Mouse (Mus musculus): ENCODE measurements around the gene Serpina6. TPM values are rescaled to one million over a fixed set of nuclear protein-coding genes. Genes with fewer than 3 reads are reported as not detected.

Gene Serpina6
- total and polyA plus RNA-seq, 2 experiments from 2014 or later = not detected

GRCm38 (mm10) chr12:103616860-103617261 lies 40.2 kb downstream of the Serpina6 start:
- H3K36me3 ChIP-seq (ENCODE audit: insufficient read depth, low read length) = no peaks in the 10 kb centered on the region
- no peak overlapping the region for H3K4me3 ChIP-seq (ENCODE audit: low read depth, low read length)
- H3K4me1 ChIP-seq (ENCODE audit: insufficient read depth, low read length) = no peaks in the 10 kb centered on the region
- DNase-seq (ENCODE audit: low spot score) = no peak
- no peak overlapping the region for H3K9ac ChIP-seq (replicated peaks; ENCODE audit: low read length, poor library complexity, severe bottlenecking)
- no peaks in the 10 kb centered on the region for H3K27me3 ChIP-seq (ENCODE audit: insufficient read depth, low read length)
- WGBS = 95% methylated on average over 10 of the region's 10 CpGs
- no peak for ATAC-seq (ENCODE audit: low FRiP score)
- H3K27ac ChIP-seq (ENCODE audit: low read depth, low read length) = no peak overlapping the region
- no peak for TF ChIP-seq CTCF (IDR thresholded peaks at IDR 0.05)
- no peaks in the 10 kb centered on the region for H3K9me3 ChIP-seq (ENCODE audit: low read length)
- no peak overlapping the region for H3K4me2 ChIP-seq (ENCODE audit: low read depth, low read length, poor library complexity, severe bottlenecking)

DNA sequence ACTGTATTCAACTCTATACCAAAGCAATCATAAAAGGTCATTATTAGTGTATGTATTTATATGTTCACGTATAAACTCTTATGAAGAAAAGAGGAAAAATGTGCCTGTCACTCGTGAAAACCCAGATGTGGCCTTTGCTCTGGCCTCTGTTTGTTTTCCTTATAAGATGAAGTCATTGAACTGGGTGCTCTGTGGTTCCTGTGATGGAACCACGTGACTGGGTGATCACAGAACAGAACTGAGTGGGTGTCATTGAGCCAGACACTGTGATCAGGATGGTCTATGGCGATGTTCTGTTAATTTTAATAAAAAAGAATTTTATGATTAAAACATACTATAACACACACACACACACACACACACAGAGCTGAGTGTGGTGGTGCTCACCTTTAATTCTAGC lies 41.3 kb downstream of the Serpina6 start:
- Histone ChIP-seq H3K4me1 (ENCODE audit: insufficient read depth, low read length) (no peaks in the 10 kb centered on the region), H3K9me3 (ENCODE audit: low read length) (no peaks in the 10 kb centered on the region), H3K27ac (ENCODE audit: low read depth, low read length) (no peak overlapping the region), H3K4me3 (ENCODE audit: low read depth, low read length) (no peak overlapping the region), H3K4me2 (ENCODE audit: low read depth, low read length, poor library complexity, severe bottlenecking) (no peak overlapping the region), H3K9ac (replicated peaks; ENCODE audit: low read length, poor library complexity, severe bottlenecking) (no peak overlapping the region), H3K36me3 (ENCODE audit: insufficient read depth, low read length) (peaks cover 7% of the 10 kb centered on the region), H3K27me3 (ENCODE audit: insufficient read depth, low read length) (no peaks in the 10 kb centered on the region)
- DNase-seq (ENCODE audit: low spot score) (no peak), ATAC-seq (ENCODE audit: low FRiP score) (no peak)
- TF ChIP-seq CTCF (IDR thresholded peaks at IDR 0.05) = no peak
- WGBS = 87% methylated on average over 4 of the region's 4 CpGs

DNA sequence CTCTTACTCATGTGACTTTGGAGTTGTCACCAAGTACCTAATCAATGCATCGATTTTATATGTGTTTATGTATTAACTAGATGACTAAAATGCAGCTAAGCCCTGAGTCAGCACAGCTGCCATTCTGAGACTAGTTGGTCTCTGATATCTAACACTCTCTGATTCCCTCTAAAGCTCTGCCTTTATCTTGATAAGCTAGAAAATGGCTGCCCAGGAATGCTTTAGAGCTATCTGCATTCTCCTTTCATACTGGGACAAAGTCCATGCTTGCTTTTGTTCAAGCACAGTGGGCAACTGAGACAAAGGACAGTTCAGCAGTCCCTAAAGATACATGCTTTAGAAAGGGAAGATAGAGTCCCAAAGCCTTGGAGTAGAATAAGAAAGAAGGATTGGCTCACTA lies 41.9 kb downstream of the Serpina6 start:
- WGBS = 86% methylated on average over 1 of the region's 1 CpGs
- no peak for TF ChIP-seq CTCF (IDR thresholded peaks at IDR 0.05)
- no peak for ATAC-seq (ENCODE audit: low FRiP score)
- Histone ChIP-seq H3K9me3 (ENCODE audit: low read length) (no peaks in the 10 kb centered on the region), H3K27me3 (ENCODE audit: insufficient read depth, low read length) (no peaks in the 10 kb centered on the region), H3K36me3 (ENCODE audit: insufficient read depth, low read length) (peaks cover 13% of the 10 kb centered on the region), H3K4me1 (ENCODE audit: insufficient read depth, low read length) (no peaks in the 10 kb centered on the region), H3K9ac (replicated peaks; ENCODE audit: low read length, poor library complexity, severe bottlenecking) (no peak overlapping the region), H3K27ac (ENCODE audit: low read depth, low read length) (no peak overlapping the region), H3K4me2 (ENCODE audit: low read depth, low read length, poor library complexity, severe bottlenecking) (no peak overlapping the region), H3K4me3 (ENCODE audit: low read depth, low read length) (no peak overlapping the region)
- DNase-seq (ENCODE audit: low spot score) = no peak

DNA sequence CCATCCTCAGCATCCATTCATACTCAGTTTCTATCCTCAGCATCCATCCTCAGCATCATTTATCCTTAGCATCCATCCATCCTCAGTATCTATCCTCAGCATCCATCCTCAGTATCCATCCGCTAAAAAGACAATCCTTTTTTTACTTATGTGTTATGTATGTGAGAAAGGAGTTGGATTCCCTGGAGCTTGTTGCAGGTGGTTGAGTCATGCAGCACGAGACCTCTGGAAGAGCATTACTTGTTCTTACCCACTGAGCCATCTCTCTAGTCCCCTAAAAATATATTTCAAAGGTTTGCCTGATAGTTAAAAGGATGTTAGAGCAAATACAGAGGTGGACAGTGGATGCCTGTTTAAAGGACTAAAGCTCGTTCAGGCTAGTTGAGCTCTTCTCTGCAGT lies 55.2 kb downstream of the Serpina6 start:
- H3K4me1 ChIP-seq (ENCODE audit: insufficient read depth, low read length) = no peaks in the 10 kb centered on the region
- H3K9ac ChIP-seq (replicated peaks; ENCODE audit: low read length, poor library complexity, severe bottlenecking) = no peak overlapping the region
- H3K27me3 ChIP-seq (ENCODE audit: insufficient read depth, low read length) = no peaks in the 10 kb centered on the region
- no peak overlapping the region for H3K4me3 ChIP-seq (ENCODE audit: low read depth, low read length)
- DNase-seq (ENCODE audit: low spot score) (no peak), ATAC-seq (ENCODE audit: low FRiP score) (no peak)
- TF ChIP-seq CTCF (IDR thresholded peaks at IDR 0.05) = no peak
- H3K36me3 ChIP-seq (ENCODE audit: insufficient read depth, low read length) = no peaks in the 10 kb centered on the region
- H3K4me2 ChIP-seq (ENCODE audit: low read depth, low read length, poor library complexity, severe bottlenecking) = no peak overlapping the region
- H3K27ac ChIP-seq (ENCODE audit: low read depth, low read length) = no peak overlapping the region
- H3K9me3 ChIP-seq (ENCODE audit: low read length) = no peaks in the 10 kb centered on the region
- WGBS = 85% methylated on average over 3 of the region's 3 CpGs

DNA sequence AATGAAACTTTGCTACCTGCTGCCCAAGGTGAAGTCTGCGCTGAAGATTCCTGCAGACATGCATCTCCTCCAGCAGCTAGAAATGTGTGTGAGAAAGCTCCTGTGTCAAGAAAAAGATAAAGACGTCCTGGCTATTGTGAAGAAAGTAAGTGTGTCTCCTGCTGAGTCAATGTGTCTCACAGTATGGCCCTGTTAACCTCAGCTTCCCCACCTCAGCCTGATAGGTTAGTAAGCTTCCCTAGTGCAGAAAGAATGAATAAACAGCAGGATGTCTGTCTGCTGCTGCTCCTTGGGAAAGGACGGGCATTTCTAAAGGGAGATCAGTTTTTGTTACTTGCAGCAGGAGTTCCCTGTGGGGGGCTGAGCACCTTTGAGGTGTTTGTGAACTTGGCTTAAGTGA lies 56.6 kb downstream of the Serpina6 start:
- no peak for TF ChIP-seq CTCF (IDR thresholded peaks at IDR 0.05)
- H3K27ac ChIP-seq (ENCODE audit: low read depth, low read length) = no peak overlapping the region
- H3K9ac ChIP-seq (replicated peaks; ENCODE audit: low read length, poor library complexity, severe bottlenecking) = no peak overlapping the region
- H3K27me3 ChIP-seq (ENCODE audit: insufficient read depth, low read length) = no peaks in the 10 kb centered on the region
- WGBS = 22% methylated on average over 3 of the region's 3 CpGs
- H3K4me2 ChIP-seq (ENCODE audit: low read depth, low read length, poor library complexity, severe bottlenecking) = no peak overlapping the region
- H3K4me1 ChIP-seq (ENCODE audit: insufficient read depth, low read length) = no peaks in the 10 kb centered on the region
- H3K36me3 ChIP-seq (ENCODE audit: insufficient read depth, low read length) = no peaks in the 10 kb centered on the region
- H3K4me3 ChIP-seq (ENCODE audit: low read depth, low read length) = no peak overlapping the region
- no peaks in the 10 kb centered on the region for H3K9me3 ChIP-seq (ENCODE audit: low read length)
- ATAC-seq (ENCODE audit: low FRiP score) = no peak
- no peak for DNase-seq (ENCODE audit: low spot score)

GRCm38 (mm10) chr12:103598411-103598810 lies 58.6 kb downstream of the Serpina6 start:
- WGBS = 75% methylated on average over 2 of the region's 2 CpGs
- no peak overlapping the region for H3K4me3 ChIP-seq (ENCODE audit: low read depth, low read length)
- no peak for TF ChIP-seq CTCF (IDR thresholded peaks at IDR 0.05)
- DNase-seq (ENCODE audit: low spot score) (no peak), ATAC-seq (ENCODE audit: low FRiP score) (no peak)
- no peaks in the 10 kb centered on the region for H3K27me3 ChIP-seq (ENCODE audit: insufficient read depth, low read length)
- no peaks in the 10 kb centered on the region for H3K4me1 ChIP-seq (ENCODE audit: insufficient read depth, low read length)
- no peak overlapping the region for H3K9ac ChIP-seq (replicated peaks; ENCODE audit: low read length, poor library complexity, severe bottlenecking)
- H3K9me3 ChIP-seq (ENCODE audit: low read length) = no peaks in the 10 kb centered on the region
- H3K4me2 ChIP-seq (ENCODE audit: low read depth, low read length, poor library complexity, severe bottlenecking) = no peak overlapping the region
- H3K27ac ChIP-seq (ENCODE audit: low read depth, low read length) = no peak overlapping the region
- H3K36me3 ChIP-seq (ENCODE audit: insufficient read depth, low read length) = 0 out of 2 replicates have a peak, but pooled peaks cover 3% of the 10 kb centered on the region

Other genes starting within 250 kb of the Serpina6 start
- 9.6 and 9.7 TPM in 2 replicates for gene 9330161L09Rik, start 249.4 kb downstream of the Serpina6 start, total RNA-seq (2014; rRNA removed)
- gene 9330161L09Rik, start 249.4 kb downstream of the Serpina6 start, polyA plus RNA-seq (2015; fragmentation: Nextera tagmentation; extraction: Ambion mirVana) = 1.1 and 1.5 TPM in 2 replicates
- 140 and 153 TPM in 2 replicates for gene Ddx24, start 231.4 kb downstream of the Serpina6 start, total RNA-seq (2014; rRNA removed)
- 209 and 245 TPM in 2 replicates for gene Ddx24, start 231.4 kb downstream of the Serpina6 start, polyA plus RNA-seq (2015; fragmentation: Nextera tagmentation; extraction: Ambion mirVana)
- 16.2 and 24.4 TPM in 2 replicates for gene Ifi27, start 223.0 kb downstream of the Serpina6 start, total RNA-seq (2014; rRNA removed)
- gene Ifi27, start 223.0 kb downstream of the Serpina6 start, polyA plus RNA-seq (2015; fragmentation: Nextera tagmentation; extraction: Ambion mirVana) = 23.3 and 26.2 TPM in 2 replicates
- 1.7 TPM in 2 replicates for gene Ifi27l2a, start 213.5 kb downstream of the Serpina6 start, total RNA-seq (2014; rRNA removed)
- gene Ifi27l2a, start 213.5 kb downstream of the Serpina6 start, polyA plus RNA-seq (2015; fragmentation: Nextera tagmentation; extraction: Ambion mirVana) = 10.3 and 12.7 TPM in 2 replicates
- gene Ifi27l2b, start 200.0 kb downstream of the Serpina6 start, total RNA-seq (2014; rRNA removed) = not detected in 2 replicates
- not detected in 2 replicates for gene Ifi27l2b, start 200.0 kb downstream of the Serpina6 start, polyA plus RNA-seq (2015; fragmentation: Nextera tagmentation; extraction: Ambion mirVana)
- 8.4 and 12.6 TPM in 2 replicates for gene Ppp4r4, start 124.9 kb downstream of the Serpina6 start, total RNA-seq (2014; rRNA removed)
- gene Ppp4r4, start 124.9 kb downstream of the Serpina6 start, polyA plus RNA-seq (2015; fragmentation: Nextera tagmentation; extraction: Ambion mirVana) = 3.2 and 3.3 TPM in 2 replicates
- not detected in 2 replicates for gene Serpina10, start 25.8 kb downstream of the Serpina6 start, total RNA-seq (2014; rRNA removed)
- 0.04 TPM in 1 of 2 replicates, not detected in the other for gene Serpina10, start 25.8 kb downstream of the Serpina6 start, polyA plus RNA-seq (2015; fragmentation: Nextera tagmentation; extraction: Ambion mirVana)
- not detected in 2 replicates for gene Serpina16, start 18.9 kb upstream of the Serpina6 start, total RNA-seq (2014; rRNA removed)
- gene Serpina16, start 18.9 kb upstream of the Serpina6 start, polyA plus RNA-seq (2015; fragmentation: Nextera tagmentation; extraction: Ambion mirVana) = not detected in 2 replicates
- gene Serpina1f, start 38.3 kb upstream of the Serpina6 start, total RNA-seq (2014; rRNA removed) = not detected in 2 replicates
- gene Serpina1f, start 38.3 kb upstream of the Serpina6 start, polyA plus RNA-seq (2015; fragmentation: Nextera tagmentation; extraction: Ambion mirVana) = not detected in 2 replicates
- not detected in 2 replicates for gene Serpina1d, start 116.4 kb upstream of the Serpina6 start, total RNA-seq (2014; rRNA removed)
- gene Serpina1d, start 116.4 kb upstream of the Serpina6 start, polyA plus RNA-seq (2015; fragmentation: Nextera tagmentation; extraction: Ambion mirVana) = not detected in 2 replicates
- not detected in 2 replicates for gene Serpina1b, start 173.2 kb upstream of the Serpina6 start, total RNA-seq (2014; rRNA removed)
- gene Serpina1b, start 173.2 kb upstream of the Serpina6 start, polyA plus RNA-seq (2015; fragmentation: Nextera tagmentation; extraction: Ambion mirVana) = not detected in 2 replicates
- not detected in 2 replicates for gene Serpina1a, start 206.3 kb upstream of the Serpina6 start, total RNA-seq (2014; rRNA removed)
- gene Serpina1a, start 206.3 kb upstream of the Serpina6 start, polyA plus RNA-seq (2015; fragmentation: Nextera tagmentation; extraction: Ambion mirVana) = not detected in 2 replicates
- not detected in 2 replicates for gene Serpina1c, start 247.7 kb upstream of the Serpina6 start, total RNA-seq (2014; rRNA removed)
- gene Serpina1c, start 247.7 kb upstream of the Serpina6 start, polyA plus RNA-seq (2015; fragmentation: Nextera tagmentation; extraction: Ambion mirVana) = not detected in 2 replicates

All from midbrain, postnatal 0 days (tissue).